Mouse (Mus musculus): ENCODE measurements at regions not wholly inside any gene's neighbourhood (a gene's known extent, or its start where the extent isn't known, plus 50 kb on each side); places are given as distances from the start of the nearest gene placed in this dataset.

GRCm38 (mm10) chr11:55867141-55867540 is 173.7 kb downstream of the Nmur2 start:
- no peak for TF ChIP-seq CTCF (IDR thresholded peaks at IDR 0.05; ENCODE audit: extremely low read depth, insufficient read depth, low read length)
- TF ChIP-seq POLR2A (IDR thresholded peaks at IDR 0.05; ENCODE audit: extremely low read depth, insufficient read depth, low read length): no peak

All from cortical plate, adult 2 months (tissue).